Mouse (Mus musculus) embryonic stem cell, embryonic (primary cell): ENCODE measurements around the gene Tiparp.

Experiments used
- CTCF ChIA-PET, 4 experiments: fragments of 300-600 bp in 2 of 4; fragments of 350-600 bp in 2 of 4; sonication (Branson Sonifier 250); formaldehyde crosslinking; loops; one replicate each; lab custom pipeline; 2022; ENCODE audit warnings: inconsistent platforms in 2 of 4; lab: Charles Lee
- POLR2A ChIA-PET, 4 experiments: fragments of 300-600 bp in 2 of 4; fragments of 350-600 bp in 2 of 4; sonication (Branson Sonifier 250); formaldehyde crosslinking; loops; one replicate each; lab custom pipeline; 2022; ENCODE audit warnings: antibody characterized with exemption in 4 of 4, inconsistent platforms in 1 of 4; lab: Charles Lee

The Tiparp gene

DNA sequence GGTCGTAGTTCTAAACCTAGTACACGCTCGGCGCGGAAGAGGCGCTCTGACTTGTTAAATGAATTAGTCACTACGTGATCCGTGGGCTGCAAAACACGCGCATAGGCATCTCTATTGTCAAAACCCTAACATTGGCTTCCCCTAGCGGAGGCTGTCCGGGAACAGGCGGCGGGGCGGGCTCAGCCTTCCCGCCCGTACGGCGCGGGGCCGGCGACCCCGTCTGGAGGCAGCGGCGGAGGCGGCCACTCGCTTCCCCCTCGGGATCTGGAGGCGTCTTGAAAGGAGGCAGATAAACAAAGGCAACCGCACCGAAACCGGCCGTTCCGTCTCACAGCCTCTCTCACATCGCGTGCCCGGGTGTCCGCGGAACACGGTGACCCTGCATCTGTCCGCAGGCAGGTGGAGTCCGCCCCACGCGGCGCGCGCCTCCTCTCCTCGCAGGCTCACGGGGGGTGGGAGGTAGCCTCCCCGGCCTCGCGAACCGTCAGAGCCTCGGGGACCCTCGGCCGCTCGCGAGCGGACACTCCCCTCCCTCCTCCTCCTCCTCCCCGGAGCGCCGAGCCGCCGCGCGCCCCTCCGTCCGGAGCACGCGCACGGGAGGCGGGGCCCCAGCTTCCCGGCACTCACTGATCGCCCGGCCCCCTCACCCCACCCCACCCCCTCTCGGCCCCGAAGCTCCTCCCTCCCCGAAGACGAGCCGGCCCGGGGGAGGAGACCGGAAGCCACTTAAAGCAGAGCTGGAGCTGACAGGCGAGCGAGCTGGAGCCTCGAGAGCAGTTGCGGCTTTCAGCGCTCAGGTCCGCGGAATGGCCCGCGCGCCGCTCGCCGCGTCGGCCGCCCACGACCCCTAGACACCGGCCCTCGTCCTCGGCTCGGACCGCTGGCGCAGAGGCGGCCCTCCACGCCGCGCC is at the start of gene Tiparp:
Gene Tiparp, plus strand, starts transcription at position 720 of the 911 bp plus-strand sequence.
- CTCF ChIA-PET, result interaction anchor here in 3 of 4 experiments (0.6 to 2.0 kb wide), 8 partner anchors 51 to 402 kb away, joined by 3 to 5 read pairs (median 4); no protein-coding TSS in a partner anchor
- POLR2A ChIA-PET, result interaction anchor here (0.6 to 4.3 kb wide), 114 partner anchors 9 to 1552 kb away, joined by 3 to 79 read pairs (median 5); partner anchors contain the start of genes Ccnl1 (in 3 of the 4), Ssr3 (in 3 of the 4), Gmps (in 1 of the 4) and Lekr1 (in 1 of the 4)

DNA sequence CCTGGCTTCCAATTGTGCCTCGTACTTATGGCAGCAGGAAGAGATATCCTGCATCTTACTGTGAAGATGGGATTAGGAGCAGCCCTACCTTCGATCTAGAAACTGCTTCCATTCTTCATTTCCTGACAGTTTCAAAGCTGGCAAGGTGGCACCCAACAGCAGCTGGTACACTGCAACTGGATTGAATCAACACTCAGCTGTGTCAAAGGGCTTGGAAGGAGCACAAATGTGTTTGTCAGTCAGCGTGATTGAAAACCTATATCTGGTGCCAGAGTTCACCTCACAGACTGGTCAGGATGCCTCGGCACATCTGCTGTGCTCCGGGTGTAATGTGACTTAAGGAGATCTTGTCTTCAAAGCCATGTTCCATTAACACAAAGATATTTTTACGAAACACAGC is 47.5 kb upstream of the Tiparp start:
- CTCF ChIA-PET, result no interaction called here
- POLR2A ChIA-PET, result no interaction called here

DNA sequence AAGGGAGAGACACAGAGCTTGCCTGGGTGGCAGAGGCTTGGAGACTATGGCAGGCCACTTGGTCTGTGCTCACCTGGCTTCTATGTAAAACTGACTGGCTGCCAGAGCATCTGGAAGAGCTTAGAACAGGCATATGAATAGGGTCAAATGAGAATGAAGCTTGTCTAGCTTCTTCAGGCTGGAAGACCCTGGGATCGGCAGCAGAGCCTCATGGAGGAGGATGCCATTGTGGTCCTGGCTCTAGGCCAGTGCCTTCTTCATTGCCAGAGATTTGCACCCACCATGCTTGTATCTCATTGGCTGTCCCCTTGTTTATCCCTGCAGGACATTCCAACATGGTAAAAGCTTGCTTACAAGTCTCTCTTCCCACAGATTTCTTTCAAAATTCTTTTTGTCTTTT is 45.9 kb upstream of the Tiparp start:
- ChIA-PET POLR2A (interaction anchor here (0.7 to 2.9 kb wide), 21 partner anchors 9 to 458 kb away, joined by 3 to 18 read pairs (median 4); partner anchors contain the start of genes Tiparp (in 3 of the 4) and Ssr3 (in 1 of the 4)), CTCF (interaction anchor here (0.6 to 1.5 kb wide), 4 partner anchors 21 to 447 kb away, joined by 4 read pairs; no protein-coding TSS in a partner anchor)

DNA sequence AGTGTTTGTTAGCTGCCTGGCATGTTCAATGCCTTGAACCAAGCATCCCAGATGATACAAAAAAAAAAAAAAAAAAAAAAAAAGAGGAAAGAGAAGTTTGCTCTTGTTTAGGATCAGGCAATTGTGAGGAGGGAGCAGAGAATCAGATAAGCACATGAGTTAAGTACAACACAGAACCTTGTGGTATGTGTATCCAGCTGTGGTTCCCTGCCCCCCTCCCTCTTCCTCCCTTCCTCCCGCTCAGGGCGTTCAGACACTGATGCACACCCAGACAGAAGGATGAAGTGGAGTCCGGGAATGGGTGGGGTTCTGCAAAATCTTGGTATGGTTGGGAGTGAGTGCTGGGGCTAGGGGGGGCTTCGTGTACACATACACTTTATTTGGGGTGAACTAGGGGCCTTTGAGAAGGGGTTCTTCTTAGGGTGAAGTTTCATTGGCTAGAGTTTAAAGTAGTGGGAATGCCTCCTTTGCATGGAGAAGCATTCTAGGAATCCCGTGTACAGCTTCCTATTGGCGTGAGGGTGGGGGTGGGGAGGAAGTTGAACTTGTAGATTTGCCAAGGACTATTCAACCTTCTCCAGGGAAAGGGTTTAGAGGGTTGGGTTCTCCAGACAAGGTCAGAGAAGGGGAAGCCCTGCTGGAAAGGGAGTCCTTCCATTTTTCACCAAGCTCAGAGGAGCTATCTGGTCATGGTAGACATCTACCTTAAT is 45.4 kb upstream of the Tiparp start:
- POLR2A ChIA-PET, result interaction anchor here (0.5 to 2.9 kb wide), 32 partner anchors 8 to 457 kb away, joined by 3 to 18 read pairs (median 3); partner anchors contain the start of genes Tiparp (in 3 of the 4) and Ssr3 (in 1 of the 4)
- CTCF ChIA-PET, result interaction anchor here (0.6 to 1.5 kb wide), 10 partner anchors 9 to 446 kb away, joined by 3 to 11 read pairs (median 4); no protein-coding TSS in a partner anchor

DNA sequence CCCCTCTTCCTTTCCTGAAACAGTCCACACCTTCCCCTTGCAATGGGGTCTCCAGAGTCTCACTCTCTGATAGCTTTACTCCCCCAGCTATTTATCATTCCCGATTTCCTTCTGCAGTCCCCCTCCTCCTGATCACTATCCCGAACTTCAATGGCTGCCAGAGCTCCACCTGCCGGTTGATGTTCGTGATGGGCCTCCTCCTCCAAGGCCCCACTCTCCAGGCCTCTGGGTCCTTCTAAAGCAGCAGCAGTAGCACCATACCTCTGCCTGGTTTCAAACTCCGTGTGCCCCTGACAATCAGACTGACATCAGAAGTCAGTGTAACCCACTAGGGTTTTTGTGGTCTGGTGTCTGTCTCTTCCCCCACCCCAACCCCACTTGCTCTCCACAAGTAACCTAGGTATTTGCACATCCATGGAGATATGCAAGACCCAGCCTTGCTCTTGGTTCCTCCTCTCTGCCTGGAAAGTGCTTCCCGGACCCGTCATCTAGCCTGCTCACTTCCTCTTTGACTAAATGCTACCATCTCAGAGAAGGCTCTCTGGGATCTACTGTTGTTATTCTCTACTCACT is 44.0 kb upstream of the Tiparp start:
- POLR2A ChIA-PET, result interaction anchor here in 3 of 4 experiments (0.7 to 2.9 kb wide), 7 partner anchors 11 to 44 kb away, joined by 3 to 16 read pairs (median 6); partner anchors contain the start of gene Tiparp (in 2 of the 3)
- CTCF ChIA-PET, result interaction anchor here in 2 of 4 experiments (0.6 to 1.5 kb wide), 2 partner anchors 15 to 175 kb away, joined by 3 to 4 read pairs; no protein-coding TSS in a partner anchor

DNA sequence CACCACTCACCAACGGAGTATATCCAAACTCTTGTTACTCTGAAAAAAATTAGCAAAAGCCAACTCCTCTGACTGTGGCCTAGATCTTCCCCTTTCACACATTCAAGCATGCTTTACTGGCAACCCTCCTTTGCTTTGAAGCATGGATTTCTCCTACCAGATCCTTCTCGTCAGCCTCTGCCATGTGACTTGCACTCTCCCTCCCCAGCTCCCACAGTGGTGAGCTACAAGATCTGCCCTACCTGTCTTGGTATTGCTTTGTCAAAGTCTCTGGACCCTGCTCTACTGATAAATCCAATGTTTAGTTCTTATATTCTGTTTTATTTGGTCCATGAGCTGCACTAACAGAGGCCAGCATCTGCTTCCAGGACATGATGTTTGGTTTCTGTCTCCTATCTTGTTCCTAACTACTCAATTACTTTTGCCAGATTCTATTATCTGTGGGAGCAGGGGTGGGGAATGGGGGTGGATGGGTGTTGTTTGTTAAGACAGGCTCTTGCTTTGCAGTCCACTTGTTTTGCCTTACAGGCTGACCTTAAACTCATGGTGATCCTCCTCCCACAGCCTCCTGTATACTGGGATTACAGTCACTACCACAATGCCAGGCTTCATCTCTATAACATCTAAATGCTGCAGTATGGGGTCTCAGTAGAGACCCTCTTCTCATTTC is 40.7 kb upstream of the Tiparp start:
- CTCF ChIA-PET, result no interaction called here
- POLR2A ChIA-PET, result interaction anchor here in 1 of 4 experiments (0.9 kb wide), 1 partner anchor 41 kb away, joined by 3 read pairs; the partner anchor contains the start of gene Tiparp

DNA sequence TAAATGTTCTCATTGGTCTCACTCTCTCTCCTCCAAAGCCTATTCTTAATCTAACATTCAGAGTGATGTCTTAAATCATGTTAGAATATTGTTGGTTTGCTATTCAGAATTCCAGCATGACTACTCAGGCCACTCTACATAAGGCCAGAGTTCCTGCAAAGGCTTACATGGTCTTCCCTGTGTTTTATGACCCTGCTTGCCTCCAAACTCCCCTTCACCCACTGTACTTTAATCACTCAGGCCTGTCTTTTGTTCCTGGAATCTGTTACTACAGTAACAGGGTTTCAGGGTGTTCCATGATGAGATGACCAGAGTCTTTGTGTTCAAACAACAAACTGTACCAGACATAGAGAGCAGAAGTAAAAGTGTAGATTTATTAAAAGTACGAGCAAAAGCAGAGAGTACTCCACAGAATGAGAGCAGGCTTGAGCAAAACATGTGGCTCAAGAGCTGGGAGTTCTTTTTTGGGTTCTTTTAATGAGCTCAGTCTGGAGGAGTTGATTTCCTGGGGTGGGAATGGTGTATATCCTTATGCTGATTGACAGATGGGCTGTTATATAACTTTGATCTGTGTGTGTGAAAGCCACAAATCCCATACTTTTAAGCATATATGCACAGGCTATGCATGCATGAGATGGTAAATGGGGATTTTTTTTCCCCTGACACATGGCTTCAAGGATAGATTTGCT is 39.5 kb upstream of the Tiparp start:
- CTCF ChIA-PET, result no interaction called here
- POLR2A ChIA-PET, result interaction anchor here in 2 of 4 experiments (1.8 to 4.9 kb wide), 2 partner anchors 39 to 40 kb away, joined by 5 to 27 read pairs; partner anchors contain the start of gene Tiparp (in 2 of the 2)

DNA sequence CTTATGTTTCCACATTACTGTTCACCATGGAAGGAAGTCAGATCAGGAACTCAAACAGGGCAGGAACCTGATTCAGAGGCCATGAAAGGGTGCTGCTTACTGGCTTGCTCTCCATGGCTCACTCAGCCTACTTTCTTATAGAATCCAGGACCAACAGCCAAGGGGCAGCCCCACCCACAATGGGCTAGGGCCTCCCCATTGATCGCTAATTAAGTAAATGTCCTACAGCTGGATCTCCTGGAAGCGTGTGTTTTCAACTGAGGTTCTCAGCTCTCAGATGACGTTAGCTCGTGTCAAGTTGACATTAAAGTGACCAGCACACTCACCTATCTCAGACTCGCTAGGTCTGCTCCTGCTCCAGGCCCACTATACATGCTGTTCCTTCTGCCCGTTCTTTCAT is 38.6 kb upstream of the Tiparp start:
- ChIA-PET CTCF (no interaction called here), POLR2A (interaction anchor here in 2 of 4 experiments (1.8 to 4.9 kb wide), 3 partner anchors 14 to 39 kb away, joined by 5 to 27 read pairs (median 7); partner anchors contain the start of gene Tiparp (in 2 of the 2))

GRCm38 (mm10) chr3:65494291-65494763 is 33.9 kb upstream of the Tiparp start:
- CTCF ChIA-PET, result no interaction called here

DNA sequence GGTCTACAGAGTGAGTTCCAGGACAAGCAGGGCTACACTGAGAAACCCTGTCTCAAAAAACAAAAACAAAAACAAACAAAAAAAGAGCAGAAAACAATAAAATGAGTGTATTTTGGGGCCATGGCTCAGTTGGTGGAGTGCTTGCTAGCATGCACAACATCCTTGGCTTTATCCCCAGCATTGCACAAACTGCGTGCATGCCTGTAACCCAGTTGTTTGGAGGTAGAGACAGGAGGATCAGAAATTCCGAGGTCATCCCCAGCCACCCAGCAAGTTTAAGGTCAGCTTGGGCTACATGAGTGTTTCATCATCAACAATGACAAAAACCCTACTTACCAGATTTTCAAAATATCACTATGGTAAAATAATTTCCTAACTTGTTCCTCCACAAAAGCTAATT is 20.4 kb upstream of the Tiparp start:
- ChIA-PET CTCF (no interaction called here), POLR2A (interaction anchor here in 1 of 4 experiments (1.3 kb wide), 1 partner anchor 10 kb away, joined by 8 read pairs; no protein-coding TSS in a partner anchor)

More at GRCm38 (mm10) chr3:65494291-65494763, 33.9 kb upstream of the Tiparp start:
- POLR2A ChIA-PET, result interaction anchor here in 3 of 4 experiments (0.6 to 1.3 kb wide), 7 partner anchors 9 to 34 kb away, joined by 3 to 5 read pairs (median 3); partner anchors contain the start of gene Tiparp (in 2 of the 3)

DNA sequence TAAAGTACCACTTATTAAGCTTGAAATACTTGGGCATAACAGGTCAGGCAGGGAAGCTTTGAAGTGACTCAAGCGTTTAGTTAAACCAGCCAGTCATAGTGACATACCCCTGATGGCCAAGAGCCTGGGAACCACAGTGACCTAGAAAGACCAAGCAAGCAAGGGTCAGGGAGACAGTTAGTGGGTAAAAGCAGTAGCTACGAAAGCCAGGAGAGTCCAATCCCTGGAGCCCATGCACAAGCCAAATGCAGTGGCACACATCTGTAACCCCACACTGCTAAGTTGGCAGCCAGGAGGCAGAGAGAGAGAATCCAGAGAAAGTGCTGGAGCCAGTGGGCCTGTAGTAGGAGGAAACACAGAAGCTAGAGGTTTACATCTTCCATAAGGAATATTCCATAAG is 17.6 kb upstream of the Tiparp start:
- ChIA-PET POLR2A (interaction anchor here in 2 of 4 experiments (0.5 to 1.4 kb wide), 4 partner anchors 8 to 43 kb away, joined by 3 to 10 read pairs (median 3); partner anchors contain the start of gene Tiparp (in 1 of the 2)), CTCF (interaction anchor here in 2 of 4 experiments (0.7 kb wide), 2 partner anchors 33 to 265 kb away, joined by 3 to 4 read pairs; no protein-coding TSS in a partner anchor)

GRCm38 (mm10) chr3:65515751-65516150 is 12.5 kb upstream of the Tiparp start:
- CTCF ChIA-PET, result no interaction called here
- POLR2A ChIA-PET, result interaction anchor here in 2 of 4 experiments (1.2 to 3.8 kb wide), 5 partner anchors 9 to 39 kb away, joined by 3 to 72 read pairs (median 7); partner anchors contain the start of gene Tiparp (in 2 of the 2)

DNA sequence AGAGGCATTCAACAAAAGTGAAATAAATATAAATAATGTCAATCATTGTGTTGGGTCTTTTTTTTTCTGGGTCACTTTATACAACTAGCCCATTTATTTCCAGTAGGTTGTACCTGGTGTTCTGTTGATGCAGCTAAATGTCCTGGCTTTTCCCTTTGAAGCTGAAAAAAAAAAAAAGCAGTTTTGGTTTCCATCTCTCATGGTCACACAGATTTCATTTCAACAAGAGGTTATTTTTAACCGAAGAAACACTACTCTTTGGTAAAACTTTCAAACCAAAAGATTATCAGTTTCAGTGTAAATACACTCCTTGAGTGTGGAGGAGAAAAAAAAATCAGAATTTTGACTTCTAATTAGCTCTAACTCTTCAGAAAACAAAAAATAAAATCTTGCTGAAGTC is 11.7 kb upstream of the Tiparp start:
- ChIA-PET POLR2A (interaction anchor here (0.8 to 3.8 kb wide), 18 partner anchors 7 to 147 kb away, joined by 3 to 72 read pairs (median 8); partner anchors contain the start of genes Tiparp (in 3 of the 4) and Ssr3 (in 2 of the 4)), CTCF (interaction anchor here in 2 of 4 experiments (0.6 kb wide), 2 partner anchors 174 to 1913 kb away, joined by 3 read pairs; no protein-coding TSS in a partner anchor)

GRCm38 (mm10) chr3:65517141-65517540 is 11.1 kb upstream of the Tiparp start:
- CTCF ChIA-PET, result interaction anchor here in 1 of 4 experiments (0.6 kb wide), 1 partner anchor 175 kb away, joined by 3 read pairs; no protein-coding TSS in a partner anchor
- POLR2A ChIA-PET, result interaction anchor here (0.6 to 3.8 kb wide), 34 partner anchors 8 to 1482 kb away, joined by 3 to 72 read pairs (median 5); partner anchors contain the start of genes Tiparp (in 3 of the 4), Ssr3 (in 2 of the 4) and Ccnl1 (in 1 of the 4)

DNA sequence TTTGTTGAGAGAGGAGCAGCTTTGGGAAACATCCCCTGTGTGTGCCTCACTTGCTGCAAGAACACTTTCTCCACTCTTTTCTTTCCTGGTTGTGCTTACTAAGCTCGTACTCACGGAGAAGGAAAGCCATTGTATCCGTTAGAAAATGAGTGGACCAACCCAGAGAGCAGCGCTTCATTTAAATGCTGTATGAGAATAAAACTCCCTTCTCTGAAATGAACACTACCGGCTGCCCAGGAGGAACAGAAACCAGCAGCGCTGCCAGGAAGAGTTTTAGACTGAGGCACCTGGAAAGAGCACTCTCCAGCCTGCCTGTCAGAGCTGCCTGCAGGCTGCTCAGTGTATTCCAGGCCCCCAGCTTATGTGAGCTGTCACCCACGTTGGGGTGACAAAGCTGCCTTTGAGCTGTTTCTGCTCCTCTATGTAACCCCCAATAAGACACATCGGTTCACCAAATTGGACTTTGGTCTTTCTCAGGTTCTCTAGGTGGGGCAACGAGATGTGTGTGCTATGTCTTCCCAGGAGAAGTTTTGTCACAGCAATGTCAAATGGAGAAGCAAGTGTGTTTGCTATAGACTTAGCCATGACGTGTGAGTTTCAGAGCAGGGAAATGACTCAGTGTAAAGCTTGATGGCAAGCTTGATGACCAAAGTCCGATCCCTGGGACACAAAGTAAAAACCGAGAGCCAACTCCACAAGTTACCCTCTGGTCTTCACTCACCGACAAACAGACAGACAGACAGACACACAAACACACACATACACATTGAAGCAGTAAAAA is 10.3 kb upstream of the Tiparp start:
- ChIA-PET POLR2A (interaction anchor here (0.6 to 3.8 kb wide), 36 partner anchors 8 to 440 kb away, joined by 3 to 72 read pairs (median 5); partner anchors contain the start of genes Tiparp (in 3 of the 4), Ssr3 (in 2 of the 4) and Ccnl1 (in 1 of the 4)), CTCF (no interaction called here)
